In the genomic region with DNA sequence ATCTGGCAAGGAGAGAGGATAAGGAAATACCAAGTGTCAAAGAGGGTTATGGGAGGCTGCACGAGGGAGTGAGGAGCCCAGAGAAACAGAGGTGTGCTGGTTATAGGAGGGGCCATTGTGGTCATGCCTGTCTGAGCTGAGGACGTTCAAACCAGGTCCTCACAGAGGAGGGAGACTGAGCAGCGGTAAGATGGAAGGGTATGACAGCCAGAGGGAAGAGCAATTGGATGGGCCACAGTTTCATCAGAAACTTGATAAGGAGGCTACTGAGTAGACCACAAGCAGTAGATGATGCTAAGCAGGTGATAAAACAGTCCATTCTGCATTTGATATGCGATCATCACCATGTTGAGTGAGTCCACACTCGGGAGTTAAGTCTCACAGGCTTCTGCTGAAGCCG, we compare ENCODE assay signal across 17 mouse cellular contexts.
"Had no signal": no experiment of that assay in that cellular context is flagged by ENCODE, and none has a peak within 500 bp of the region (broad histone marks: within the 10 kb centered on the region; RNA-seq: fewer than 3 reads in every experiment).

No protein-coding gene starts in this region.

- H3K36me3 ChIP-seq: lung, embryonic 15.5 days; midbrain, embryonic 13.5 days; midbrain, embryonic 15.5 days; neural tube, embryonic 12.5 days; stomach, embryonic 15.5 days had no signal

- H3K27ac ChIP-seq: lung, embryonic 15.5 days; macrophage; midbrain, embryonic 13.5 days; midbrain, embryonic 15.5 days; neural tube, embryonic 12.5 days; stomach, embryonic 15.5 days; stomach, postnatal 0 days had no signal

- H3K27me3 ChIP-seq: lung, embryonic 15.5 days; midbrain, embryonic 13.5 days; midbrain, embryonic 15.5 days; neural tube, embryonic 12.5 days; stomach, embryonic 15.5 days had no signal

- ATAC-seq: liver, postnatal 0 days; lung, postnatal 0 days; midbrain, embryonic 13.5 days; midbrain, embryonic 15.5 days had no signal

- H3K9ac ChIP-seq: liver, postnatal 0 days; lung, embryonic 15.5 days; midbrain, embryonic 13.5 days; midbrain, embryonic 15.5 days; neural tube, embryonic 12.5 days; stomach, embryonic 15.5 days had no signal

- DNase-seq: liver, postnatal 0 days; lung, adult 2 months; lung, postnatal 14 days; lung, postnatal 36 days; right cerebral cortex, postnatal 14 days; thymus, adult 2 months; thymus, postnatal 25 days; thymus, postnatal 4 days had no signal

- H3K4me2 ChIP-seq: lung, embryonic 15.5 days; midbrain, embryonic 11.5 days; midbrain, embryonic 13.5 days; midbrain, embryonic 15.5 days; neural tube, embryonic 12.5 days; stomach, embryonic 15.5 days had no signal

- H3K4me1 ChIP-seq: stomach, embryonic 15.5 days had no signal

- H3K9me3 ChIP-seq: lung, embryonic 15.5 days; midbrain, embryonic 13.5 days; midbrain, embryonic 15.5 days; neural tube, embryonic 12.5 days; stomach, embryonic 15.5 days had no signal

- H3K4me3 ChIP-seq: lung, embryonic 15.5 days; midbrain, embryonic 13.5 days; midbrain, embryonic 15.5 days; neural tube, embryonic 12.5 days; stomach, embryonic 15.5 days had no signal
